Mouse (Mus musculus) urinary bladder, postnatal 10 days (tissue): ENCODE data around the gene Mrc2.
A peak's percentile ranks its signal among the peaks of the same experiment; 100 is the strongest.

Experiments used
- DNase-seq: peaks from one replicate; pipeline ENCODE4 v3.0.0; 2022; ENCODE audit warnings: low spot score

Gene Mrc2

GRCm38 (mm10) chr11:105311291-105311975, 19.0 kb downstream of the Mrc2 start:
- no peak for DNase-seq

GRCm38 (mm10) chr11:105312311-105312942, 20.0 kb downstream of the Mrc2 start:
- DNase-seq, result no peak

GRCm38 (mm10) chr11:105312972-105313632, 20.7 kb downstream of the Mrc2 start:
- DNase-seq, result no peak

- no peak for DNase-seq
These were observed 21.2 kb downstream of the Mrc2 start for GRCm38 (mm10) chr11:105313633-105314014.

- no peak for DNase-seq
These were observed 22.9 kb downstream of the Mrc2 start for GRCm38 (mm10) chr11:105315296-105315695.

GRCm38 (mm10) chr11:105316121-105316520, 23.7 kb downstream of the Mrc2 start:
- DNase-seq, result no peak

GRCm38 (mm10) chr11:105317769-105318168, 25.3 kb downstream of the Mrc2 start:
- no peak for DNase-seq

GRCm38 (mm10) chr11:105321090-105321489, 28.6 kb downstream of the Mrc2 start:
- DNase-seq, result no peak

- no peak for DNase-seq
These were observed 31.1 kb downstream of the Mrc2 start for GRCm38 (mm10) chr11:105323530-105323929.

GRCm38 (mm10) chr11:105327101-105327500, 34.7 kb downstream of the Mrc2 start:
- no peak for DNase-seq

- no peak for DNase-seq
These were observed 37.5 kb downstream of the Mrc2 start for GRCm38 (mm10) chr11:105329962-105330361.

GRCm38 (mm10) chr11:105331129-105331528, 38.7 kb downstream of the Mrc2 start:
- DNase-seq, result no peak

GRCm38 (mm10) chr11:105331732-105332131, 39.3 kb downstream of the Mrc2 start:
- peak; percentile 38 for DNase-seq

- no peak for DNase-seq
These were observed 40.0 kb downstream of the Mrc2 start for GRCm38 (mm10) chr11:105332468-105332867.

- DNase-seq, result no peak
These were observed 41.6 kb downstream of the Mrc2 start for GRCm38 (mm10) chr11:105333867-105334670.

- no peak for DNase-seq
These were observed 46.4 kb downstream of the Mrc2 start for GRCm38 (mm10) chr11:105338596-105339390.

GRCm38 (mm10) chr11:105345284-105345683, 52.8 kb downstream of the Mrc2 start:
- DNase-seq, result no peak

GRCm38 (mm10) chr11:105347162-105348161, 55.0 kb downstream of the Mrc2 start:
- peak; percentile 56 for DNase-seq

GRCm38 (mm10) chr11:105348495-105348982, 56.1 kb downstream of the Mrc2 start:
- no peak for DNase-seq

- no peak for DNase-seq
These were observed 57.4 kb downstream of the Mrc2 start for GRCm38 (mm10) chr11:105349780-105350324.
